Mouse (Mus musculus): ENCODE results near the gene Dnm2. TPM values are rescaled to one million over a fixed set of nuclear protein-coding genes. Genes with fewer than 3 reads are reported as not detected.

Dnm2 gene
- 49.8 and 50.1 TPM in 2 replicates for polyA plus RNA-seq (2015; fragmentation: Nextera tagmentation; extraction: Ambion mirVana)

GRCm38 (mm10) chr9:21424631-21425555 lies at the start of gene Dnm2:
TSS of gene Dnm2 (plus strand) at chr9:21424908.

GRCm38 (mm10) chr9:21411669-21412550 lies 12.8 kb upstream of the Dnm2 start, which contains the start of gene Qtrt1:
TSS of gene Qtrt1 (plus strand) at chr9:21411837.

GRCm38 (mm10) chr9:21509772-21510688 lies 85.3 kb downstream of the Dnm2 start, which contains the start of gene Tmed1:
TSS of gene Tmed1 (minus strand) at chr9:21510252.

GRCm38 (mm10) chr9:21525937-21526633 lies 101.4 kb downstream of the Dnm2 start, which contains the start of gene AB124611:
TSS of gene AB124611 (plus strand) at chr9:21526176.

GRCm38 (mm10) chr9:21546789-21547074 lies 122.0 kb downstream of the Dnm2 start, which contains the start of gene Carm1:
TSS of gene Carm1 (plus strand) at chr9:21546894.

Small RNAs within 50 kb of the gene (microRNA-seq; reads per million reads assigned to microRNA genes)
- 0.87 reads per million for gene Mir199a-1

Other genes starting within 250 kb of the Dnm2 start
- gene Keap1, start 185.5 kb upstream of the Dnm2 start, polyA plus RNA-seq (2015; fragmentation: Nextera tagmentation; extraction: Ambion mirVana) = 60.8 and 64.1 TPM in 2 replicates
- gene S1pr5, start 176.5 kb upstream of the Dnm2 start, polyA plus RNA-seq (2015; fragmentation: Nextera tagmentation; extraction: Ambion mirVana) = 5.5 and 5.9 TPM in 2 replicates
- gene Atg4d, start 159.6 kb upstream of the Dnm2 start, polyA plus RNA-seq (2015; fragmentation: Nextera tagmentation; extraction: Ambion mirVana) = 41.7 and 48.3 TPM in 2 replicates
- gene Kri1, start 136.9 kb upstream of the Dnm2 start, polyA plus RNA-seq (2015; fragmentation: Nextera tagmentation; extraction: Ambion mirVana) = 11.8 and 12.0 TPM in 2 replicates
- gene Cdkn2d, start 133.5 kb upstream of the Dnm2 start, polyA plus RNA-seq (2015; fragmentation: Nextera tagmentation; extraction: Ambion mirVana) = 157 and 165 TPM in 2 replicates
- gene Ap1m2, start 112.6 kb upstream of the Dnm2 start, polyA plus RNA-seq (2015; fragmentation: Nextera tagmentation; extraction: Ambion mirVana) = 3.5 and 4.4 TPM in 2 replicates
- 47.3 and 53.9 TPM in 2 replicates for gene Slc44a2, start 104.2 kb upstream of the Dnm2 start, polyA plus RNA-seq (2015; fragmentation: Nextera tagmentation; extraction: Ambion mirVana)
- 156 and 169 TPM in 2 replicates for gene Ilf3, start 57.0 kb upstream of the Dnm2 start, polyA plus RNA-seq (2015; fragmentation: Nextera tagmentation; extraction: Ambion mirVana)
- gene Qtrt1, start 13.1 kb upstream of the Dnm2 start, polyA plus RNA-seq (2015; fragmentation: Nextera tagmentation; extraction: Ambion mirVana) = 38.6 and 45.7 TPM in 2 replicates
- 59.8 and 64.4 TPM in 2 replicates for gene Tmed1, start 85.3 kb downstream of the Dnm2 start, polyA plus RNA-seq (2015; fragmentation: Nextera tagmentation; extraction: Ambion mirVana)
- 1.2 and 1.6 TPM in 2 replicates for gene AB124611, start 101.3 kb downstream of the Dnm2 start, polyA plus RNA-seq (2015; fragmentation: Nextera tagmentation; extraction: Ambion mirVana)
- 24.3 and 30.1 TPM in 2 replicates for gene Carm1, start 122.0 kb downstream of the Dnm2 start, polyA plus RNA-seq (2015; fragmentation: Nextera tagmentation; extraction: Ambion mirVana)
- 48.5 and 49.7 TPM in 2 replicates for gene Timm29, start 167.8 kb downstream of the Dnm2 start, polyA plus RNA-seq (2015; fragmentation: Nextera tagmentation; extraction: Ambion mirVana)
- gene Yipf2, start 167.9 kb downstream of the Dnm2 start, polyA plus RNA-seq (2015; fragmentation: Nextera tagmentation; extraction: Ambion mirVana) = 18.7 and 21.2 TPM in 2 replicates
- 62.2 and 75.6 TPM in 2 replicates for gene Smarca4, start 191.3 kb downstream of the Dnm2 start, polyA plus RNA-seq (2015; fragmentation: Nextera tagmentation; extraction: Ambion mirVana)